Mouse (Mus musculus) intestine, embryonic 16.5 days (tissue): Measurements from ENCODE around the gene Zfp335. TPM values are rescaled to one million over a fixed set of nuclear protein-coding genes. Genes with fewer than 3 reads are reported as not detected.

Source experiments
- ATAC-seq: fragments of 200-750 bp; cut with Nextera tagmentation; 2 replicates; pipeline ENCODE4 v1.8.0; 2017; ENCODE audit warnings: moderate TSS enrichment, moderate library complexity
- H3K27ac ChIP-seq: fragments of 300-500 bp; sonication (generic); 2 replicates; pipeline ENCODE4 v1.5.1; 2014; ENCODE audit warnings: mild to moderate bottlenecking, low read length
- H3K27me3 ChIP-seq: fragments of 300-500 bp; sonication (generic); replicated peaks from 2 replicates; pipeline ENCODE4 v1.6.1; 2014; ENCODE audit warnings: low read length, control low read depth, mixed read lengths; ENCODE audit not compliant: control insufficient read depth, insufficient read depth
- H3K36me3 ChIP-seq: fragments of 300-500 bp; sonication (generic); 2 replicates; pipeline ENCODE4 v1.6.1; 2014; ENCODE audit warnings: low read length, control low read depth; ENCODE audit not compliant: control insufficient read depth, insufficient read depth
- H3K4me1 ChIP-seq: fragments of 300-500 bp; sonication (generic); 2 replicates; pipeline ENCODE4 v1.6.1; 2014; ENCODE audit warnings: low read length, control low read depth, mixed read lengths; ENCODE audit not compliant: control insufficient read depth, insufficient read depth
- H3K4me2 ChIP-seq: fragments of 300-500 bp; sonication (generic); 2 replicates; pipeline ENCODE4 v1.6.1; 2014; ENCODE audit warnings: low read depth, low read length, control low read depth
- H3K4me3 ChIP-seq: fragments of 300-500 bp; sonication (generic); 2 replicates; pipeline ENCODE4 v1.5.1; 2014; ENCODE audit warnings: mild to moderate bottlenecking, low read length
- H3K9ac ChIP-seq: fragments of 300-500 bp; sonication (generic); 2 replicates; pipeline ENCODE4 v1.6.1; 2014; ENCODE audit warnings: low read depth, low read length
- H3K9me3 ChIP-seq: fragments of 300-500 bp; sonication (generic); 2 replicates; pipeline ENCODE4 v1.6.1; 2016; ENCODE audit warnings: low read length, control low read depth; ENCODE audit not compliant: control insufficient read depth
- WGBS: fragments of 180-500 bp; shearing (Covaris S2); extraction: QIAGEN DNeasy Blood & Tissue Kit; methylation state at CpG from one replicate; pipeline ENCODE4 v1.1.7; 2014; 5-methylcytosine and 5-hydroxymethylcytosine counted together
- polyA plus RNA-seq: library from polyadenylated mRNA; unstranded; fragments of >200 nt; fragmentation: Nextera tagmentation; extraction: Ambion mirVana; gene quantifications from 2 replicates; pipeline ENCODE4 v1.2.1, GENCODE M21; 2015

The Zfp335 gene
- polyA plus RNA-seq, 1 experiment from 2014 or later, result 9.6 TPM

- Histone ChIP-seq H3K36me3 (no peaks in the 10 kb centered on the region), H3K4me1 (peaks cover 7% of the 10 kb centered on the region), H3K4me3 (no peak overlapping the region), H3K9me3 (no peaks in the 10 kb centered on the region), H3K27ac (no peak overlapping the region), H3K9ac (no peak overlapping the region), H3K4me2 (no peak overlapping the region), H3K27me3 (peaks cover 54% of the 10 kb centered on the region)
- no peak for ATAC-seq
- WGBS, result 28% methylated on average over 13 of the region's 13 CpGs
Measured at GRCm38 (mm10) chr2:164950501-164950900, 38.9 kb upstream of the Zfp335 start.

DNA sequence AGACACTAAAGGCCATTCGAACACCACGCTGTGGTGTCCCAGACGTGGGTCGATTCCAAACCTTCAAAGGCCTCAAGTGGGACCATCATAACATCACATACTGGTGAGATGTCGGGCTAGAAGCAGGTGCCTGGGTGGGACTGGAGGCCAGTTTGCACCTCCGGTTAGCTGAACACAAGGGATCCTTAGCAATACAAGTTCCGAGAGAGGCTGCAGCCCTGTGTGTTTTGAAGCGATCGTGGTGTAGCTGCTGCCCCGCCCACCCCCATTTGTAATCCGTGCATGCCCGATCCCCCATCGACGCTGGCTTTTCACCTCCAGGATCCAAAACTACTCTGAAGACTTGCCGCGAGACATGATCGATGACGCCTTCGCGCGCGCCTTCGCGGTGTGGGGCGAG lies 37.4 kb upstream of the Zfp335 start:
- H3K4me2 ChIP-seq, result peak overlapping the region; percentile 24; the same call in 1 of the 2 replicates
- H3K9ac ChIP-seq, result no peak overlapping the region
- 10% methylated on average over 25 of the region's 25 CpGs for WGBS
- no peak overlapping the region for H3K27ac ChIP-seq
- H3K4me3 ChIP-seq, result peak overlapping the region; percentile 24; the same call in 1 of the 2 replicates
- no peaks in the 10 kb centered on the region for H3K9me3 ChIP-seq
- H3K4me1 ChIP-seq, result peaks cover 7% of the 10 kb centered on the region
- H3K36me3 ChIP-seq, result no peaks in the 10 kb centered on the region
- peaks cover 56% of the 10 kb centered on the region for H3K27me3 ChIP-seq
- no peak for ATAC-seq

GRCm38 (mm10) chr2:164947930-164948329 lies 36.4 kb upstream of the Zfp335 start:
- H3K27me3 ChIP-seq, result peaks cover 54% of the 10 kb centered on the region

GRCm38 (mm10) chr2:164947506-164947905 lies 35.9 kb upstream of the Zfp335 start:
- no peak for ATAC-seq
- H3K9me3 ChIP-seq, result no peaks in the 10 kb centered on the region
- H3K4me3 ChIP-seq, result no peak overlapping the region
- no peak overlapping the region for H3K9ac ChIP-seq
- H3K27ac ChIP-seq, result no peak overlapping the region
- H3K4me2 ChIP-seq, result no peak overlapping the region
- 50% methylated on average over 4 of the region's 4 CpGs for WGBS
- H3K4me1 ChIP-seq, result no peaks in the 10 kb centered on the region; the same call in 1 of the 2 replicates
- peaks cover 52% of the 10 kb centered on the region for H3K27me3 ChIP-seq
- no peaks in the 10 kb centered on the region for H3K36me3 ChIP-seq

More at GRCm38 (mm10) chr2:164947930-164948329, 36.4 kb upstream of the Zfp335 start:
- WGBS, result 6% methylated on average over 7 of the region's 7 CpGs
- no peak for ATAC-seq
- Histone ChIP-seq H3K4me3 (no peak overlapping the region), H3K36me3 (no peaks in the 10 kb centered on the region), H3K9me3 (no peaks in the 10 kb centered on the region), H3K4me1 (peaks cover 2% of the 10 kb centered on the region; the same call in 1 of the 2 replicates), H3K27ac (no peak overlapping the region), H3K9ac (no peak overlapping the region), H3K4me2 (no peak overlapping the region)

DNA sequence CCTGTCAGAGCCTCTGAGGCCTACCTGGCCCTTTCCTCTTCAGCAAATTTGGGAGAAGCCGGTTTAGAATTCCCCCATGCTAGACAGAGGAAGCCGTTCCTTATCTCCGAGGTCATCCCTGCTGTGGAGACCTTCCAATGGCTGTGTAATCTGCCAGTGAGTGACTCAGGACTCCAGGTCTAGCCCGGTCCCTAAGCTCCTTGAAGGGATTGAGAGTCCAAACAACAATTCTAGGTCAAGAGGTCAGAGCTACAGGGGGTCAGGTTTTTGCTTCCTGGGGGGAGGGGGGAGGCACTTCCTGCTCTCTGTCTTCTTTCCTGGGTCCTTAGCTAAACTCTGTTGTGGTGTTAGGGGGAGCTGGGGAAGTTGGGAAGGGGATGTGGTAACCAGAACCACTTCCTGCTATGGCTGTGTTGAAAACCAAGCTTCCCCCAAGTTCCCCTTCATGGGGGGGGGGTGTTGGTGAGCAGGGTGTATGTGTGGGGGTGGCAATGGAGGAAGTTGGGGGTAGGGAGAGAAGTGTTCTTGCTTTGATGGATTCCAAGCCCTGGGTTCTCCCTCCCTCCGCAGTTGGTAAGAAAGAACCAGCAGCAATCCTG lies 31.2 kb upstream of the Zfp335 start:
- H3K36me3 ChIP-seq, result no peaks in the 10 kb centered on the region
- 23% methylated on average over 5 of the region's 5 CpGs for WGBS
- H3K4me3 ChIP-seq, result no peak overlapping the region
- ATAC-seq, result no peak
- no peaks in the 10 kb centered on the region for H3K9me3 ChIP-seq
- H3K27ac ChIP-seq, result no peak overlapping the region
- no peak overlapping the region for H3K9ac ChIP-seq
- peaks cover 8% of the 10 kb centered on the region; the same call in 1 of the 2 replicates for H3K4me1 ChIP-seq
- H3K27me3 ChIP-seq, result peaks cover 26% of the 10 kb centered on the region
- no peak overlapping the region for H3K4me2 ChIP-seq

DNA sequence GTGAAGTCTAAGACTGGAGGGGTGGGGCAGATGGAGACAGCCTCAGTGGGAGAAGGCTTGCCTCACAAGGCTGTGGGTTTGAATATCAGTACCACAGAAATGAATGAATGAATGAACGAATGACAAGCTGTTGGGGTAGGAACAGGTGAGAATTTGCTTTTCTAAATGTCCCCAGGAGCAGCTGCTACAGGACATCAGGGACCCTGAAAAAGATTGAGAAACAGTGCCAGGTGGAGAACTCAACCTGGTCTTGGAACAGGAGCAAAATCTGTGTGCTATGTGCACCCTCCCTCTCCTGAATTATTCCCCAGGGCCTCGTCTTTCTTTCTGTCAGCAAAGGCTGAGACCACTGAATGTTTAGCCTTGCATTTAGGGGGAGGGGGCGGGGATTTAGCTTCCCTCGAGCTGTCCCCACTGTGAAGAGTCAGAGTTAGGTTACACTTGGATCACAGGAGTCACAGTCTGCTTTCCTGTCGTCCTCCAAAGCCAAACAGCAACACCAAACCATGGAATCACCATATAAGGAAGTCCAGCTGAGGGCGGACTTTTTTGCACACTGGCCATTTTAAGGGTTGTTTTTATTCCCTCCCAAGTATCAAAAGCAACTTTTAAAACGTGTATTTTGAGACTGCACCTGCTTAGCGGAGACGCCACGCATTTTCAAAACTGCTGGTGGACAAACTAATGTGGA lies 28.7 kb upstream of the Zfp335 start, which contains the start of gene Mmp9:
Gene Mmp9, plus strand, starts transcription at position 641 of the 691 bp plus-strand sequence.
- no peak for ATAC-seq

DNA sequence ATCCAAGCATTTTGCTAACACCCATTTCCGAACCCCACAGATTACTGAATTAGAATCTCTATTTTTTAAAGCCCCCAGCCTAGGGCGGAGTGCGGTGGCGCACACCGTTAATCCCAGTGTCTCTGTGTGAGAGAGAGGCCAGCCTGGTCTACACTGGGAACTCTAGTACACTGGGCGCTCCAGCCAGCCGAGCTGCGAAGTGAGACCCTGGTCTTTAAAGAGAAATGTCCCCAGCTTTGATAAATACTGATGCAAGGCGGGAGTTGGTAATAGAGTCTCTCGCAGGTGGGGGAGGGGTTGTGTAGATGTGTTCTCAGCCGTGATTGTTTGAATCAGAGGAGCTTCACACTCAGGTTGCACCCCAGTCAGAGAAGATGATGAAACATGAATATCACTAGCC lies 27.5 kb upstream of the Zfp335 start:
- Histone ChIP-seq H3K27ac (no peak overlapping the region), H3K4me1 (peaks cover 8% of the 10 kb centered on the region; the same call in 1 of the 2 replicates), H3K4me2 (peak overlapping the region; percentile 51), H3K36me3 (no peaks in the 10 kb centered on the region), H3K9me3 (no peaks in the 10 kb centered on the region), H3K9ac (peak overlapping the region; percentile 21; the same call in 1 of the 2 replicates), H3K4me3 (peak overlapping the region; percentile 39), H3K27me3 (peaks cover 17% of the 10 kb centered on the region; the same call in 1 of the 2 replicates)
- 4% methylated on average over 11 of the region's 11 CpGs for WGBS
- no peak for ATAC-seq

More for the DNA sequence above, 28.7 kb upstream of the Zfp335 start, which contains the start of gene Mmp9:
- peaks cover 20% of the 10 kb centered on the region; the same call in 1 of the 2 replicates for H3K27me3 ChIP-seq
- H3K4me1 ChIP-seq, result peaks cover 8% of the 10 kb centered on the region; the same call in 1 of the 2 replicates
- H3K36me3 ChIP-seq, result no peaks in the 10 kb centered on the region
- no peak within 1 kb of the TSS for H3K4me3 ChIP-seq
- H3K9ac ChIP-seq, result no peak within 1 kb of the TSS
- WGBS, result 19% methylated on average over 10 of the region's 10 CpGs
- H3K27ac ChIP-seq, result no peak within 1 kb of the TSS
- no peak within 1 kb of the TSS for H3K4me2 ChIP-seq
- no peaks in the 10 kb centered on the region for H3K9me3 ChIP-seq

GRCm38 (mm10) chr2:164938146-164939091 lies 26.9 kb upstream of the Zfp335 start:
- Histone ChIP-seq H3K27me3 (peaks cover 17% of the 10 kb centered on the region; the same call in 1 of the 2 replicates), H3K27ac (no peak overlapping the region), H3K9ac (peak overlapping the region; percentile 21), H3K4me2 (peak overlapping the region; percentile 51), H3K36me3 (no peaks in the 10 kb centered on the region), H3K4me3 (peak overlapping the region; percentile 39), H3K4me1 (peaks cover 8% of the 10 kb centered on the region; the same call in 1 of the 2 replicates), H3K9me3 (no peaks in the 10 kb centered on the region)
- WGBS, result 3% methylated on average over 39 of the region's 39 CpGs
- ATAC-seq, result peak; percentile 71
